Mouse (Mus musculus): ENCODE results near the gene Fam107b. TPM values are rescaled to one million over a fixed set of nuclear protein-coding genes. Genes with fewer than 3 reads are reported as not detected.

The Fam107b gene
- 42.6 and 43.1 TPM in 2 replicates for polyA plus RNA-seq (2016; fragmentation: Nextera tagmentation; extraction: Ambion mirVana)

- no peaks in the 10 kb centered on the region for H3K9me3 ChIP-seq
- H3K27ac ChIP-seq, result no peak within 1 kb of the TSS
- H3K27me3 ChIP-seq (ENCODE audit: poor library complexity, severe bottlenecking), result no peaks in the 10 kb centered on the region
- no peaks in the 10 kb centered on the region for H3K4me1 ChIP-seq
- no peak for DNase-seq (ENCODE audit: extremely low spot score, low spot score)
- no peaks in the 10 kb centered on the region for H3K36me3 ChIP-seq (replicated peaks)
- WGBS, result 71% methylated on average over 12 of the region's 12 CpGs
- H3K4me3 ChIP-seq, result no peak within 1 kb of the TSS
These were observed at the start of gene Fam107b for GRCm38 (mm10) chr2:3570186-3570585. Gene Fam107b (plus strand): TSS chr2:3570488.

- WGBS, result 85% methylated on average over 4 of the region's 4 CpGs
- Histone ChIP-seq H3K27me3 (ENCODE audit: poor library complexity, severe bottlenecking) (no peaks in the 10 kb centered on the region), H3K36me3 (replicated peaks) (no peaks in the 10 kb centered on the region), H3K4me3 (no peak overlapping the region), H3K4me1 (no peaks in the 10 kb centered on the region), H3K9me3 (no peaks in the 10 kb centered on the region), H3K27ac (no peak overlapping the region)
- DNase-seq (ENCODE audit: extremely low spot score, low spot score), result no peak
These were observed 47.7 kb upstream of the Fam107b start for GRCm38 (mm10) chr2:3522558-3522957.

- Histone ChIP-seq H3K9me3 (no peaks in the 10 kb centered on the region), H3K36me3 (replicated peaks) (no peaks in the 10 kb centered on the region), H3K27me3 (ENCODE audit: poor library complexity, severe bottlenecking) (no peaks in the 10 kb centered on the region), H3K4me3 (no peak overlapping the region), H3K27ac (no peak overlapping the region), H3K4me1 (no peaks in the 10 kb centered on the region)
- WGBS, result 86% methylated on average over 6 of the region's 6 CpGs
- DNase-seq (ENCODE audit: extremely low spot score, low spot score), result no peak
These were observed 44.0 kb upstream of the Fam107b start for GRCm38 (mm10) chr2:3526288-3526687.

- H3K4me3 ChIP-seq, result no peak overlapping the region
- no peak for DNase-seq (ENCODE audit: extremely low spot score, low spot score)
- no peaks in the 10 kb centered on the region for H3K27me3 ChIP-seq (ENCODE audit: poor library complexity, severe bottlenecking)
- 80% methylated on average over 9 of the region's 9 CpGs for WGBS
- no peak overlapping the region for H3K27ac ChIP-seq
- H3K36me3 ChIP-seq (replicated peaks), result no peaks in the 10 kb centered on the region
- H3K9me3 ChIP-seq, result no peaks in the 10 kb centered on the region
- H3K4me1 ChIP-seq, result no peaks in the 10 kb centered on the region
These were observed 28.8 kb upstream of the Fam107b start for GRCm38 (mm10) chr2:3541307-3542079.

DNA sequence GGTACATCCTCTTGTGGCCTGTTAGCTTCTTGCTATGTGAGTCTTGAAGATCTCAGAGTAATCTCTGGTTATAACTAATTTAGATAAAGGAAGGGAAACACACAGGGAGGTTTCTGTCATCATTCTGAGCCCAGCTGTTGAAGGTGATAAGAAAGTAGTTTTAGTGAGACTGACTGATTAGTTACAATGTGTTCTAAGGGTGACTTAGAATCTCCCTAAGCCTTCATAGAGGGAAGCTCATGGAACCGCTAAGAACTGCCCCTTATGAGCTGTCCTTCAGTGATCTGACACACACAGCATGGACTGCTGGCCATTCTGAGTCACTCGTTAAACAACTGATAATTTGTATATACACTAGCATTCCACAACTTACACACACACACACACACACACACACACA, 24.2 kb upstream of the Fam107b start:
- Histone ChIP-seq H3K27me3 (ENCODE audit: poor library complexity, severe bottlenecking) (no peaks in the 10 kb centered on the region), H3K4me3 (no peak overlapping the region), H3K27ac (no peak overlapping the region), H3K4me1 (no peaks in the 10 kb centered on the region), H3K36me3 (replicated peaks) (no peaks in the 10 kb centered on the region), H3K9me3 (no peaks in the 10 kb centered on the region; the same call in 1 of the 2 replicates)
- no peak for DNase-seq (ENCODE audit: extremely low spot score, low spot score)
- WGBS, result 73% methylated on average over 2 of the region's 2 CpGs

DNA sequence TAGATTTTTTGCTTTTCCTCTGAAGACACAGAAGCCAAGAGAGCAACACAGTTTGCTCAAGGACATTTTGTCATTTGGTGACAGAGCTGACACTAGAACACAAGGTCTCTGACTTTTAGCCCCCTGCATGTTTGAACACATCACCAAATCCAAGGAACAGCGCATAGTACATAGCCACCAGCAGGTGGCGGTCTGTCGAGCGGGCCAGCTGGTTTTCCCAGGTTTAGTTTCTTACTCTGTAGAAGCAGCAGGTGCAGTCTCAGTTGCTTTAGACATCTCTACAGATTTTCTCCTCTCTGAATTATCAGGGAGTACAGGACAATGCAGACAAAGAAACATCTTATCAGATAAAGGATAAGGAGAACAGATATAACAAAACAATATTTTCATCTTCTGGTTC, 23.7 kb upstream of the Fam107b start:
- peak; percentile 53 for DNase-seq (ENCODE audit: extremely low spot score, low spot score)
- H3K4me3 ChIP-seq, result no peak overlapping the region
- no peaks in the 10 kb centered on the region; the same call in 1 of the 2 replicates for H3K9me3 ChIP-seq
- no peaks in the 10 kb centered on the region for H3K36me3 ChIP-seq (replicated peaks)
- H3K27me3 ChIP-seq (ENCODE audit: poor library complexity, severe bottlenecking), result no peaks in the 10 kb centered on the region
- 2% methylated on average over 4 of the region's 4 CpGs for WGBS
- no peak overlapping the region for H3K27ac ChIP-seq
- H3K4me1 ChIP-seq, result no peaks in the 10 kb centered on the region

DNA sequence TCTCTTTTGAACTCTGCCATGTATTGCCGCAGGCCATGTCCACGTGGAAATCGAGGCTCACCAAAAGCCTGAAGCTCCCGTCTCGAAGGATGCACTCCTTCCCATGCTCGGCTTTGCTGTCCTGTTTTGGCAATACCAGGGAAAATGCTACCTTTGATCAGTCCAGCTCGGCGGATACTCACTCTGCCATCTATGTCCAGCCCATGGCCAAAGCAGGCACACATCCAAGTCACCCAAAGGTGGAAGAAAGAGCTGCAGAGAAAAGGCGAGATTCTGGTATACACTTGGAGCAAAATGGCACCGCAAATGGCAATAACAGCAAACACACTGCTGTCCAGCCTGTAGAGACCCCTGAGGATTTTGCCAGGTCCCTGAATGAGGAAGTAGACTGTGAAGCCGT, 318 bp downstream of the Fam107b start:
- H3K4me1 ChIP-seq, result no peaks in the 10 kb centered on the region
- H3K27me3 ChIP-seq (ENCODE audit: poor library complexity, severe bottlenecking), result no peaks in the 10 kb centered on the region
- no peak overlapping the region for H3K4me3 ChIP-seq
- no peaks in the 10 kb centered on the region for H3K36me3 ChIP-seq (replicated peaks)
- H3K9me3 ChIP-seq, result no peaks in the 10 kb centered on the region
- no peak for DNase-seq (ENCODE audit: extremely low spot score, low spot score)
- no peak overlapping the region for H3K27ac ChIP-seq
- WGBS, result 92% methylated on average over 11 of the region's 11 CpGs

DNA sequence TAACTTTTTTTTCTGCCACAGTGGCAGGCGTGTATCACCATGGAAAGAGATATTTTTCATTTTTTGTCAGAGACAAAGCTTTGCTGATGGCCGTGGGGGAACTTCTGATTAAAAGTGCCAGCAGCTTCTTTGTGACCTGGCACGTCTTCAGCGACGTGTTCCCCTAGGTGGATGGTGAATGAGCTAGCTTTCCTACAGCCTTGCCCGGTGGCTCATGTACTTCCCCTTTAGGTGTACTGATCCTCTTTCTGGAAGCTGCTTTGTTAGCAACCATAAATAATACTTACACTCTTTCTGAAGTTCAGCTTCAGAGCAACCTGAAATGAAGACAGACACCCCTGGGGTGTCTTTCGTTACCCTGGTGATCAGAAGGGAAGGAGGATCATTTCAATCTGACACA, 3.6 kb downstream of the Fam107b start:
- no peaks in the 10 kb centered on the region for H3K4me1 ChIP-seq
- WGBS, result 91% methylated on average over 7 of the region's 7 CpGs
- no peak overlapping the region for H3K4me3 ChIP-seq
- no peaks in the 10 kb centered on the region for H3K9me3 ChIP-seq
- no peak overlapping the region for H3K27ac ChIP-seq
- no peaks in the 10 kb centered on the region for H3K36me3 ChIP-seq (replicated peaks)
- no peak for DNase-seq (ENCODE audit: extremely low spot score, low spot score)
- H3K27me3 ChIP-seq (ENCODE audit: poor library complexity, severe bottlenecking), result no peaks in the 10 kb centered on the region

- Histone ChIP-seq H3K27ac (no peak overlapping the region), H3K4me3 (no peak overlapping the region), H3K36me3 (replicated peaks) (no peaks in the 10 kb centered on the region), H3K9me3 (no peaks in the 10 kb centered on the region), H3K27me3 (ENCODE audit: poor library complexity, severe bottlenecking) (no peaks in the 10 kb centered on the region), H3K4me1 (no peaks in the 10 kb centered on the region)
- no peak for DNase-seq (ENCODE audit: extremely low spot score, low spot score)
- 91% methylated on average over 1 of the region's 1 CpGs for WGBS
These were observed 4.9 kb downstream of the Fam107b start for GRCm38 (mm10) chr2:3575140-3575539.

DNA sequence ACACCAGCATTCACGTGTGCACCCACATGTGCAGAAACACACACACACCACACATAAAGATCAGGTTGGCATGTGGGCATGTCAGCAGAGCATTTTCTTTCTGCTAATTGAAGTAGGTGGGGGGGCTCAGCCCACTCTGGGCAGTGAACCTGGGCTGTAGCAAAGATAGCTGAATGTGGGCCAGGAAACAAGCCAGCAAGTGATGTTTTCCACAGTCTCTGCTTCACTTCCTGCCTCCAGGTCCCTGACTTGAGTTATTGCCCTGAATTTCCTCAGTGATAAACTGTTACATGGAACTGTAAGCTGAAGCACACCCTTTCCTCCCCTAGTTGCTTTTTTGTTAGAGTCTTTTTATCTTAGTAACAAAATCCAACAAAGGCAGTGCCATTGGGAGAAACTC, 6.1 kb downstream of the Fam107b start:
- Histone ChIP-seq H3K4me1 (no peaks in the 10 kb centered on the region), H3K9me3 (no peaks in the 10 kb centered on the region)
- 83% methylated on average over 1 of the region's 1 CpGs for WGBS

DNA sequence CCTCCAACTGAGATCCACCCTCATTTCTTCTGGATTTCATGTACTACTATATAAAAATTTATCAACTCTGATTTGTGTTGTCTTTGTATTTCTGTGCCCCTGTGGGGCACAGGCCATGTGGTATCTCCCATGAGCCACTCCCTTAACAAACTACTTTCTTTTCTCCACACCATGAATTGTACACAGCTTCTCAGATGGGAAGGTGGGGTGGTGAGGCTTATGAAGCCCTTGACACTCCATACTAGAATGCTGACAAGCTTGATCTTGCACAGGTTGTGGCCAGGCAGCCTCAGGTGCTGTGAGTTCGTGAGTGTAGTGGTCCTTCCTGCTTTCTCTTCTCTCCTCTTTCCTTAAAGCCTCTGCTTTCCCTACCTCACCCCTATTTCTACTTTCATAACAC, 6.9 kb downstream of the Fam107b start:
- DNase-seq (ENCODE audit: extremely low spot score, low spot score), result no peak
- H3K27me3 ChIP-seq (ENCODE audit: poor library complexity, severe bottlenecking), result no peaks in the 10 kb centered on the region
- 74% methylated on average over 1 of the region's 1 CpGs for WGBS
- no peaks in the 10 kb centered on the region for H3K36me3 ChIP-seq (replicated peaks)
- H3K4me1 ChIP-seq, result no peaks in the 10 kb centered on the region
- no peak overlapping the region for H3K27ac ChIP-seq
- no peaks in the 10 kb centered on the region for H3K9me3 ChIP-seq
- no peak overlapping the region for H3K4me3 ChIP-seq

More for the DNA sequence above, 6.1 kb downstream of the Fam107b start:
- H3K36me3 ChIP-seq (replicated peaks), result no peaks in the 10 kb centered on the region
- H3K27ac ChIP-seq, result no peak overlapping the region
- no peak for DNase-seq (ENCODE audit: extremely low spot score, low spot score)
- H3K27me3 ChIP-seq (ENCODE audit: poor library complexity, severe bottlenecking), result no peaks in the 10 kb centered on the region
- H3K4me3 ChIP-seq, result no peak overlapping the region

DNA sequence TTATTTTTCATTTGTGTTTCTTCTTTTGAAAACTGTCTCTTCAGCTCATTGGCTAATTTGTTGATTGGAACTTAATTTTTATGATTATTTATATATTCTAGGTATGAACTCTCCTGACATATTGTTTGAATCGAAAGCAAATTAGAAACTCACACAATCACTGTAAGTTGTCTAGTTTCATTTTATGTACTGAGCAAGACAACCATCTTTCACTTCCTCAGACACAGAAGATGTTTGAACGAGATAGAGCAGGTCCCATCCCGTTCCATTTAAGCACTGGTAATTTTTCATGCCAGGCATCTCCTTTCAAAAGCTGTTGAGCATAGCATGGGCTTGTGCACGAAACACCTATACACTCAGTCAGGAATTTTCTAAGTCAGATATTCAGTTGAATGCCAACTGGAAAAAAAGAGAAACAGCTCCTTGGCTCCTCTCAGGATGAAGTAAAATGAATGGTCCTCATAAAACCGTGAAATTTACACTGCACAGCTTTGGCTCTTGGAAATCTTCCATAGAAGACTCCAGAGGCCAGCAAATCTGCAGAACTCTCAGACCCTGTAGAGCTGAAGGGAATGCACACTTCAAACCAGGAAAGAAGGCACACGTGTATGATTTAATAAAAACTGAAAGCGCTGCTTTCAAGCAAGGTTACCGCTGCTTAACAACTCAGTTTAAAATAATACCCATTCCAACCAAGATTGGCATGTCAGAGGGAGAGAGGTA, 8.1 kb downstream of the Fam107b start:
- H3K27ac ChIP-seq, result no peak overlapping the region
- DNase-seq (ENCODE audit: extremely low spot score, low spot score), result no peak
- WGBS, result 92% methylated on average over 8 of the region's 8 CpGs

DNA sequence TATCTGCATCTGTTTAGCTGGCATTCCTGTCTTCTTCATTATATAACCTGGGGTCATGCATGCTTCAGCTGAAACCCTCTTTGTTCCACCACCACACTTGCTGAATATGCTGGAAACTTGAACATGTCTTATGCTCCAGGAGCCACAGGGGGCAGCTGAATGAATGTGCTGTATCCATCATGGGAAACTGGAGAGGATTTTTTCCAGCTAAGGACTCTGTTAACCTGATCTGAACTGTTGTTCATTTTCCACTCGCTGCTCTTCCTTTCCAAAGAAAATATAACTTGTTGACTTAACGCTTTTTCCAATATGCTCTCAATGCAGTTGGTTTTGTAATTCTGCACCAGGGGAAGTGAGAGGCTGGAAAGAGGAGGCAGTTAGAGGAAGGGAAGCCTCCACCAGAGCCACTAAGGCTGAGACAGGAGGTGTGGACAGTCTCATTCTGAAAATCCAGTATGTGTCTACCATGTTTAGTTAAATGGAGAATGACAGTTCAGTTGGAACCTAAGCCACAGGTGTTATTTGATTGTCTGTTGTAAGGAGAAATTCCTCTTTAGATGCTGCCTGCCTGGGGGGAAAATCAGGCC, 9.1 kb downstream of the Fam107b start:
- H3K27ac ChIP-seq, result no peak overlapping the region
- H3K36me3 ChIP-seq (replicated peaks), result no peaks in the 10 kb centered on the region
- H3K4me1 ChIP-seq, result no peaks in the 10 kb centered on the region
- H3K9me3 ChIP-seq, result no peaks in the 10 kb centered on the region
- 86% methylated on average over 2 of the region's 2 CpGs for WGBS
- no peak for DNase-seq (ENCODE audit: extremely low spot score, low spot score)
- H3K27me3 ChIP-seq (ENCODE audit: poor library complexity, severe bottlenecking), result no peaks in the 10 kb centered on the region
- H3K4me3 ChIP-seq, result no peak overlapping the region

More for the DNA sequence above, 8.1 kb downstream of the Fam107b start:
- H3K4me1 ChIP-seq, result no peaks in the 10 kb centered on the region
- no peaks in the 10 kb centered on the region for H3K27me3 ChIP-seq (ENCODE audit: poor library complexity, severe bottlenecking)
- no peak overlapping the region for H3K4me3 ChIP-seq
- H3K36me3 ChIP-seq (replicated peaks), result no peaks in the 10 kb centered on the region
- no peaks in the 10 kb centered on the region for H3K9me3 ChIP-seq
